Mouse (Mus musculus) urinary bladder, adult 2 months (tissue): ENCODE measurements at regions not wholly inside any gene's neighbourhood (a gene's known extent, or its start where the extent isn't known, plus 50 kb on each side); places are given as distances from the start of the nearest gene placed in this dataset.

ENCODE experiments used
- DNase-seq: peaks from one replicate; pipeline ENCODE4 v3.0.0; 2022; ENCODE audit warnings: low spot score

GRCm38 (mm10) chr5:46086885-46087284, 229.5 kb upstream of the Lcorl start:
- no peak for DNase-seq

- no peak for DNase-seq
These were observed 225.9 kb upstream of the Lcorl start for GRCm38 (mm10) chr5:46083293-46083692.

GRCm38 (mm10) chr5:46073744-46074143, 216.3 kb upstream of the Lcorl start:
- DNase-seq = no peak

GRCm38 (mm10) chr5:46073136-46073535, 215.7 kb upstream of the Lcorl start:
- no peak for DNase-seq

- DNase-seq = no peak
These were observed 202.5 kb upstream of the Lcorl start for GRCm38 (mm10) chr5:46059910-46060309.

- DNase-seq = no peak
These were observed 197.4 kb upstream of the Lcorl start for GRCm38 (mm10) chr5:46054850-46055249.

GRCm38 (mm10) chr5:46042684-46043348, 185.4 kb upstream of the Lcorl start:
- no peak for DNase-seq

- peak; percentile 31 for DNase-seq
These were observed 175.7 kb upstream of the Lcorl start for GRCm38 (mm10) chr5:46033008-46033676.

GRCm38 (mm10) chr5:46032206-46032605, 174.8 kb upstream of the Lcorl start:
- DNase-seq = no peak

GRCm38 (mm10) chr5:46024138-46024537, 166.7 kb upstream of the Lcorl start:
- no peak for DNase-seq

- no peak for DNase-seq
These were observed 166.0 kb upstream of the Lcorl start for GRCm38 (mm10) chr5:46023456-46023855.

- no peak for DNase-seq
These were observed 164.6 kb upstream of the Lcorl start for GRCm38 (mm10) chr5:46022047-46022422.

- DNase-seq = no peak
These were observed 164.1 kb upstream of the Lcorl start for GRCm38 (mm10) chr5:46021398-46022046.

- no peak for DNase-seq
These were observed 162.8 kb upstream of the Lcorl start for GRCm38 (mm10) chr5:46020175-46020574.

- no peak for DNase-seq
These were observed 150.0 kb upstream of the Lcorl start for GRCm38 (mm10) chr5:46007446-46007845.

GRCm38 (mm10) chr5:46006691-46007090, 149.3 kb upstream of the Lcorl start:
- DNase-seq = no peak

- no peak for DNase-seq
These were observed 148.8 kb upstream of the Lcorl start for GRCm38 (mm10) chr5:46006228-46006627.

GRCm38 (mm10) chr5:46005631-46006030, 148.2 kb upstream of the Lcorl start:
- DNase-seq = no peak

- DNase-seq = no peak
These were observed 144.6 kb upstream of the Lcorl start for GRCm38 (mm10) chr5:46002011-46002410.

- no peak for DNase-seq
These were observed 100.4 kb upstream of the Lcorl start for GRCm38 (mm10) chr5:45957766-45958165.

GRCm38 (mm10) chr5:45943970-45944369, 86.6 kb upstream of the Lcorl start:
- no peak for DNase-seq

- DNase-seq = no peak
These were observed 75.6 kb upstream of the Lcorl start for GRCm38 (mm10) chr5:45932970-45933369.

- DNase-seq = no peak
These were observed 73.8 kb upstream of the Lcorl start for GRCm38 (mm10) chr5:45931252-45931651.
